Mouse (Mus musculus): ENCODE data around the gene Rnf207.

DNA sequence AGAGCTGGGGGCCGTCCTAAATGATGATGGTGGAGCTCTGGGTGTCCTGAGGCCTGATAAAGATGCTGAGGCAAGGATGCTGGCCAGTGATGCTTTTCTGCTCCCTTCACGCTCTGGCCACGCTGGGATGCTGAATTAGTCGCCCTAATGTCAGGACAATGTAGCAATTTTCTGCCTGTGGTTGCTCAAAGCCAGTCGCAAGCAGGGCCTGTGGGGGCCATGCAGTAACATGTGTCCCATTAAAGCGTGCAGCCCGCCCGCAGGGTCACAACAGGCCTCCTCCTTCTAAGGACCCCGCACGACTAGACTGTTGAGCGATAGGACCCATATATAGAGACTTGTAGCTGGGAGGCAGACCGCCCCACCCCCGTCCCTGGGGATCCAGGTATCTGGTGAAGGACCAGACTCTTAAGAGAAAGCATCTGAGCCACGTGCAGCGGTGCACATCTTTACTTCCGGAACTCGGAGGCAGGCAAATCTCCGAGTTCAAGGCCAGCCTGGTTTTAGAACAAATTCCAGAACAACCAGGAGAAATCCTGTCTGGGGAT is 30.3 kb downstream of the Rnf207 start:
- TF ChIP-seq POLR2A (IDR thresholded peaks at IDR 0.05; ENCODE audit: control insufficient read depth, extremely low read depth, insufficient read depth, low read length, poor library complexity) (no peak), CTCF (IDR thresholded peaks at IDR 0.05; ENCODE audit: borderline replicate concordance, control insufficient read depth, extremely low read depth, insufficient read depth, low read length, poor library complexity) (no peak)
